Mouse (Mus musculus): ENCODE data around the gene Ifrd2.

DNA sequence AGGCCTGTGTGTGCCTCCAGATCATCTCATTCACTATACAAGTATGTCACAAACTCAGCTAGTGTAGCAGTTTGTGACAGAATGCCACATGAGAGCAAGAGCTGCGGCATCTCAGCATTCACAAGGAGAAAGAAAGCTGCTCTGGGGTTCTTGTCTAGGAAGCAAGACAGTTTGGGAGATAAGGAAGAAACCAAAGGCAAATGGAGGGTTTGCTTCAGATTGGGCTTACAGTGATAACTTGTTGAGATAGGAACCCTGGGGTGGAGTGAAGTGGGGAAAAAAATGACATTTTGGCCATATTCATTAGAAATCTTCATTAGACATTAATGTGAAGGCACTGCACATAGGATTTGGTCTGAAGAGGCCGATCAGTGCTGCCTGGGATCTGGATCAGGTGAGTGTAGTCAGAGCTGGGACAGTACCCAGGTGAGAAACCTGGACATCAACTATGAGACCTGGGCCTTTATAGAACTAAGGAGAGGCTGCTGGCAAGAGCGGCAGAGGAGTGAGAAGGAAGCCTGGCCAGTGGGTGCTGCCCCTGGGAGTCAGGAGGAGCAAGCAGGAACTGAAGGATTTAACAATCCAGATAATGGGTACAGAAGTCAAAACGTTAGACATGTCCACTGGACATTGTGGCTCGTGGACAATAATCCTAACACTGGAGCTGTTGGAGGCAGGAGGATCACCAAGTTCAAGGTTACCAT is 34.6 kb upstream of the Ifrd2 start:
- TF ChIP-seq CTCF (IDR thresholded peaks at IDR 0.05; ENCODE audit: control insufficient read depth, insufficient read depth, insufficient read length) (no peak), USF1 (IDR thresholded peaks at IDR 0.05; ENCODE audit: low read depth) (no peak), MYOG (IDR thresholded peaks at IDR 0.05; ENCODE audit: control insufficient read depth, extremely low read depth, insufficient read length) (no peak), MAX (IDR thresholded peaks at IDR 0.05) (no peak), MYOD1 (IDR thresholded peaks at IDR 0.05; ENCODE audit: control insufficient read depth, insufficient read length, low read depth) (no peak), FOSL1 (IDR thresholded peaks at IDR 0.05; ENCODE audit: insufficient read depth, low read length, poor library complexity, severe bottlenecking) (no peak), CEBPB (IDR thresholded peaks at IDR 0.05; ENCODE audit: low read depth) (no peak)
